ENCODE assay signal across 16 mouse cellular contexts in the genomic region with DNA sequence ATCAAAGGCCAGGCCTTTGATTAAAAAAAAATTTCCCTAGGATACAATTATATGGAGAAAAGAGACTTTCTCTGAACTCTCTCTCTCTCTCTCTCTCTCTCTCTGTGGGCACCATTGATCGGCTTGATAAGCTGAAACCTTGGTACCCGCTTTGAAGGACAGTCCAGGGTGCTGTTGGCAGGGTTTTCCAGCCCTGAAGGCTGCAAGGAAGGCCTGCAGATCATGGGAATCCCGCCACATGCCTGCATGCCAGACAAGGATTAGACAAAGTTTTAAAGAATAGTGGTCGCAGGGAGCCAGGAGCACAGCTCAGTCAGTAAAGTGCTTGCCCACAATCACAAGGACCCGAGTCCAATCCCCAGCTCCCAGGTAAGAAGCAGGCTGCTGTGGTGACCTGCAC.
A peak's percentile ranks its signal among the peaks of the same experiment; 100 is the strongest.
DNase-seq lines count a peak whose midpoint lies in the region.
"Had no signal": no experiment of that assay in that cellular context is flagged by ENCODE, and none has a peak within 500 bp of the region (broad histone marks: within the 10 kb centered on the region; RNA-seq: fewer than 3 reads in every experiment).

No protein-coding gene starts in this region.

- intact Hi-C loops in gastrocnemius, postnatal 14 days (cut with DNase I; ENCODE audit: low total_unique reads), result no loop called here

- DNase-seq in adrenal gland, adult (ENCODE audit: inconsistent age in 2 of 2, low spot score in 1 of 2), result peak; percentile 54 to 84
- DNase-seq in adrenal gland, postnatal 4 days (ENCODE audit: low spot score in 2 of 2), result no peak
- DNase-seq in ovary, adult 18-20 months (ENCODE audit: low spot score), result peak; percentile 51
- DNase-seq in ovary, postnatal 14 days (ENCODE audit: low spot score), result no peak
- DNase-seq in adrenal gland, postnatal 14 days, result peak; percentile 50
- peak; percentile 58 to 68 for DNase-seq in adrenal gland, postnatal 36 days
- DNase-seq in left cerebral cortex, adult 18-20 months (ENCODE audit: low spot score in 2 of 2), result no peak
- no peak for DNase-seq in gastrocnemius, postnatal 14 days
- DNase-seq: B cell, adult 2 months; cerebellum, adult 11 months; cerebellum, adult 18-20 months; cerebellum, adult 8-10 months; cerebellum, adult 9-11 months; cerebellum, postnatal 14 days; cerebellum, postnatal 36 days; embryo, embryonic 11 days had no signal

Comparison
In these comparisons a context has a peak if more than half of its experiments do, and no peak if none do; other contexts are left out.
1. DNase-seq: peak in adrenal gland, adult (2 of 2), ovary, adult 18-20 months (single experiment), adrenal gland, postnatal 14 days (single experiment) and adrenal gland, postnatal 36 days (2 of 2); none in adrenal gland, postnatal 4 days (0 of 2), ovary, postnatal 14 days (single experiment), left cerebral cortex, adult 18-20 months (0 of 2) and gastrocnemius, postnatal 14 days (single experiment).